Mouse (Mus musculus) G1E (cell line): ENCODE results near the gene Lrif1. TPM values are rescaled to one million over a fixed set of nuclear protein-coding genes. Genes with fewer than 3 reads are reported as not detected.

Experiments
- ATAC-seq: 2 replicates; pipeline ENCODE4 v1.8.0; 2016; ENCODE audit warnings: mild to moderate bottlenecking; ENCODE audit not compliant: insufficient number of reproducible peaks, poor library complexity, low FRiP score, severe bottlenecking; ENCODE audit errors: extremely low read depth
- DNase-seq: peaks from one replicate; pipeline ENCODE4 v3.0.0; 2012; ENCODE audit warnings: low spot score
- H3K27me3 ChIP-seq: 2 replicates; pipeline ENCODE4 v1.6.1; 2012; ENCODE audit warnings: mild to moderate bottlenecking, low read length, inconsistent platforms; ENCODE audit not compliant: insufficient read depth
- H3K36me3 ChIP-seq: replicated peaks from 2 replicates; pipeline ENCODE3; 2012; ENCODE audit warnings: mild to moderate bottlenecking, inconsistent platforms
- H3K4me1 ChIP-seq: 2 replicates; pipeline ENCODE4 v1.6.1; 2012; ENCODE audit warnings: low read depth, low read length, inconsistent platforms, mixed read lengths; ENCODE audit not compliant: insufficient read depth
- H3K4me3 ChIP-seq: 2 replicates; pipeline ENCODE4 v1.5.1; 2012; ENCODE audit warnings: low read depth, mild to moderate bottlenecking, inconsistent platforms, low read length, moderate library complexity, mixed read lengths
- H3K9me3 ChIP-seq: replicated peaks from 2 replicates; pipeline ENCODE4 v1.6.1; 2012; ENCODE audit warnings: inconsistent platforms
- CTCF ChIP-seq: IDR thresholded peaks from 2 replicates; pipeline ENCODE4 v1.5.1; 2012; ENCODE audit warnings: low read depth, low read length, inconsistent platforms, mixed read lengths
- GATA1 ChIP-seq: IDR thresholded peaks from 2 replicates; pipeline ENCODE4 v1.6.1; 2012; ENCODE audit warnings: borderline replicate concordance, low read length, inconsistent platforms, mixed read lengths
- GATA2 ChIP-seq: IDR thresholded peaks from 2 replicates; pipeline ENCODE4 v1.6.1; 2012; ENCODE audit warnings: low read depth, low read length, inconsistent platforms, borderline replicate concordance
- POLR2AphosphoS5 ChIP-seq: IDR thresholded peaks from 2 replicates; pipeline ENCODE4 v1.6.1; 2012; ENCODE audit warnings: low read depth, low read length, inconsistent platforms; ENCODE audit not compliant: insufficient replicate concordance
- TAL1 ChIP-seq: conservative IDR thresholded peaks from 2 replicates; pipeline ENCODE4 v1.6.1; 2012; ENCODE audit warnings: low read depth, low read length, inconsistent platforms, mixed read lengths
- polyA plus RNA-seq: library from polyadenylated mRNA; stranded (reverse); fragments of >175 nt; gene quantifications from 2 replicates; pipeline ENCODE4 v1.2.3, GENCODE M21; 2012
- total RNA-seq, 2 experiments: library from RNA; stranded (forward) in 1 of 2; stranded (reverse) in 1 of 2; fragments of 200-1000 nt in 1 of 2; fragments of >200 nt in 1 of 2; fragmentation: Nextera tagmentation in 1 of 2; gene quantifications; 2 replicates each; pipeline ENCODE4 v1.2.3; 2014 to 2017

The Lrif1 gene
- total and polyA plus RNA-seq, 3 experiments: 2.3 to 81.6 (median 51.0) TPM

GRCm38 (mm10) chr3:106771834-106772233 is 87.0 kb downstream of the Lrif1 start:
- TF ChIP-seq CTCF (no peak), POLR2AphosphoS5 (no peak), GATA2 (no peak), TAL1 (no peak), GATA1 (no peak)
- ATAC-seq (no peak), DNase-seq (no peak)
- Histone ChIP-seq H3K4me3 (no peak overlapping the region), H3K27me3 (no peaks in the 10 kb centered on the region), H3K4me1 (no peaks in the 10 kb centered on the region), H3K36me3 (no peaks in the 10 kb centered on the region), H3K9me3 (no peaks in the 10 kb centered on the region)

- no peak for TF ChIP-seq CTCF
- no peak for TF ChIP-seq TAL1
- no peak for TF ChIP-seq GATA2
- TF ChIP-seq POLR2AphosphoS5: no peak
- TF ChIP-seq GATA1: no peak
- no peak overlapping the region for H3K4me3 ChIP-seq
- DNase-seq: no peak
These were observed 100.3 kb downstream of the Lrif1 start for GRCm38 (mm10) chr3:106785130-106785529.

More at GRCm38 (mm10) chr3:106785130-106785529, 100.3 kb downstream of the Lrif1 start:
- Histone ChIP-seq H3K9me3 (no peaks in the 10 kb centered on the region), H3K4me1 (no peaks in the 10 kb centered on the region), H3K36me3 (no peaks in the 10 kb centered on the region), H3K27me3 (no peaks in the 10 kb centered on the region)
- no peak for ATAC-seq

Other genes starting within 250 kb of the Lrif1 start
- gene Dennd2d, start 202.6 kb upstream of the Lrif1 start, total RNA-seq (2014; fragmentation: Nextera tagmentation): 0.53 and 1.2 TPM in 2 replicates
- gene Dennd2d, start 202.6 kb upstream of the Lrif1 start, total RNA-seq (2017): 0.41 and 0.49 TPM in 2 replicates
- gene Dennd2d, start 202.6 kb upstream of the Lrif1 start, polyA plus RNA-seq: 0.15 TPM in 2 replicates
- gene Dram2, start 137.2 kb upstream of the Lrif1 start, total RNA-seq (2014; fragmentation: Nextera tagmentation): 44.5 and 47.2 TPM in 2 replicates
- 29.2 and 29.4 TPM in 2 replicates for gene Dram2, start 137.2 kb upstream of the Lrif1 start, total RNA-seq (2017)
- 1.1 and 1.2 TPM in 2 replicates for gene Dram2, start 137.2 kb upstream of the Lrif1 start, polyA plus RNA-seq
- 18.3 and 31.1 TPM in 2 replicates for gene Cept1, start 137.2 kb upstream of the Lrif1 start, total RNA-seq (2014; fragmentation: Nextera tagmentation)
- 64.4 and 66.7 TPM in 2 replicates for gene Cept1, start 137.2 kb upstream of the Lrif1 start, total RNA-seq (2017)
- gene Cept1, start 137.2 kb upstream of the Lrif1 start, polyA plus RNA-seq: 0.57 and 0.95 TPM in 2 replicates
- gene Cd53, start 105.2 kb downstream of the Lrif1 start, total RNA-seq (2014; fragmentation: Nextera tagmentation): 2.2 and 3.1 TPM in 2 replicates
- 87.3 and 103 TPM in 2 replicates for gene Cd53, start 105.2 kb downstream of the Lrif1 start, total RNA-seq (2017)
- gene Cd53, start 105.2 kb downstream of the Lrif1 start, polyA plus RNA-seq: 0.02 and 0.03 TPM in 2 replicates
- not detected in 2 replicates for gene Olfr266, start 141.3 kb downstream of the Lrif1 start, total RNA-seq (2014; fragmentation: Nextera tagmentation)
- gene Olfr266, start 141.3 kb downstream of the Lrif1 start, total RNA-seq (2017): 0.23 and 0.27 TPM in 2 replicates
- not detected in 2 replicates for gene Olfr266, start 141.3 kb downstream of the Lrif1 start, polyA plus RNA-seq